Mouse (Mus musculus): ENCODE data around the gene Hoxc8.

Hoxc8 gene

GRCm38 (mm10) chr15:103032646-103033575 is 42.5 kb downstream of the Hoxc8 start:
- no peak for DNase-seq (ENCODE audit: extremely low read depth, low read depth, low spot score)

- DNase-seq (ENCODE audit: extremely low read depth, low read depth, low spot score) = no peak
Measured at GRCm38 (mm10) chr15:103034043-103034806, 43.8 kb downstream of the Hoxc8 start.

GRCm38 (mm10) chr15:103034807-103035547 is 44.6 kb downstream of the Hoxc8 start:
- DNase-seq (ENCODE audit: extremely low read depth, low read depth, low spot score) = no peak

- DNase-seq (ENCODE audit: extremely low read depth, low read depth, low spot score) = no peak
Measured at GRCm38 (mm10) chr15:103035548-103035881, 45.1 kb downstream of the Hoxc8 start.

GRCm38 (mm10) chr15:103037579-103037978 is 47.2 kb downstream of the Hoxc8 start:
- DNase-seq (ENCODE audit: extremely low read depth, low read depth, low spot score) = no peak

- no peak for DNase-seq (ENCODE audit: extremely low read depth, low read depth, low spot score)
Measured at GRCm38 (mm10) chr15:103038701-103039480, 48.5 kb downstream of the Hoxc8 start.

GRCm38 (mm10) chr15:103039609-103040008 is 49.2 kb downstream of the Hoxc8 start:
- no peak for DNase-seq (ENCODE audit: extremely low read depth, low read depth, low spot score)

- DNase-seq (ENCODE audit: extremely low read depth, low read depth, low spot score) = no peak
Measured at GRCm38 (mm10) chr15:103040601-103041000, 50.2 kb downstream of the Hoxc8 start.

GRCm38 (mm10) chr15:103041613-103042012 is 51.2 kb downstream of the Hoxc8 start:
- no peak for DNase-seq (ENCODE audit: extremely low read depth, low read depth, low spot score)

GRCm38 (mm10) chr15:103042209-103042608 is 51.8 kb downstream of the Hoxc8 start:
- no peak for DNase-seq (ENCODE audit: extremely low read depth, low read depth, low spot score)

Measured in fat pad, adult 2 months (tissue).